Mouse (Mus musculus) cortical plate, adult 2 months (tissue): Measurements from ENCODE around the gene Atp6v0e2. TPM values are rescaled to one million over a fixed set of nuclear protein-coding genes. Genes with fewer than 3 reads are reported as not detected.

ENCODE experiments used
- H3K27ac ChIP-seq: fragments of 200-500 bp; 2 replicates; pipeline ENCODE4 v1.5.1; 2012; ENCODE audit warnings: low read length, control low read depth, inconsistent platforms; ENCODE audit not compliant: insufficient read depth
- H3K4me1 ChIP-seq: fragments of 200-500 bp; 2 replicates; pipeline ENCODE4 v1.6.1; 2011; ENCODE audit warnings: low read length; ENCODE audit not compliant: control insufficient read depth, insufficient read depth
- H3K4me3 ChIP-seq: fragments of 200-500 bp; 2 replicates; pipeline ENCODE4 v1.5.1; 2011; ENCODE audit warnings: mild to moderate bottlenecking, low read length, control low read depth; ENCODE audit not compliant: insufficient read depth
- CTCF ChIP-seq: fragments of 200-500 bp; IDR thresholded peaks from 2 replicates; pipeline ENCODE4 v1.5.1; 2011; ENCODE audit warnings: mild to moderate bottlenecking, control low read depth, low read length; ENCODE audit not compliant: insufficient read depth; ENCODE audit errors: extremely low read depth
- POLR2A ChIP-seq: fragments of 200-500 bp; IDR thresholded peaks from 2 replicates; pipeline ENCODE4 v1.6.1; 2011; ENCODE audit warnings: mild to moderate bottlenecking, low read length, control low read depth; ENCODE audit not compliant: insufficient read depth; ENCODE audit errors: extremely low read depth
- polyA plus RNA-seq: library from polyadenylated mRNA; depleted of rRNA; stranded (reverse); fragments of >200 nt; gene quantifications from 2 replicates; pipeline ENCODE4 v1.2.3, GENCODE M21; 2012

Atp6v0e2 gene
- polyA plus RNA-seq, 1 experiment = 534 TPM

DNA sequence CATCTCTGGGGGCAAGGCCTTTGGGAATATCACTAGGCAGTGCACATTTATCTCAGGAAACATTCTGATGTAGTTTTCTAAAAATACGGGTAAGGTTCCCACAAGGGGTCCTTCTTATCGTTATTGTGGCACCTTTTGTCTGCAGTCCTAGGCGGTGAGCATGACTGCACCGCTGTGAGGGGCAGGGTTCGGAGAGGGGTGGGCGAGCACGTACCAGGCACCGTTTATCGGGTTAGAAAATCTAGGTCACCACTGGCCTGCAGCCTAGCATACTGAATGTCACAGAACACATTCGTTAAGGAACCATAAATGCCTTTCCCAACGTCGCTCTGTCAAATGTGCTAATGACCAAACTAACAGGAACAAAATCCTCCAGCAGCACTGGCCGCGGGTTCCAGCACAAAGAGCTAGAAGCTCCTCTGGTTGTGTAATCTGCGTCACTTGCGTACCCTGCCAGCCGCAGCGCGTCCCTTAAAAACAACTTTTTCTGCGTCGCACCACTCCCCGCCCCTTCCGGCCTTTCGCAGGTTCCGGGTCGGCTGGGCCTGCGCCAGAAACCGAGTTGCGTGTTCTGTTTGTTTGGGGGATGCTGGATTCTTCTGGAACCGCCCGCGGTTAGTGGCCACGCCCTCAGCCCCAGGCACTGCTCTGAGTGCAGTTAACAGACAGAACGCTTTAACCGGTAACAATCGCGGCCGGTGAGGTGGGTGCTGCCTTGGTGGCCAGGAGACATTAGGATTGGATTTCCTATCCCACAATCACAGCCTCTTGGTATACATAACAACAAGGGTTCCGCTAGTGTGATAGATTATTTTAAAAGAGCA is 17.1 kb downstream of the Atp6v0e2 start, which contains the start of gene Lrrc61:
Lrrc61 (plus strand) TSS at position 517 of the 824 bp plus-strand sequence.
- Histone ChIP-seq H3K27ac (peak within 1 kb of the TSS; percentile 95), H3K4me1 (peaks cover 7% of the 10 kb centered on the region), H3K4me3 (peak within 1 kb of the TSS; percentile 44)
- TF ChIP-seq CTCF (no peak), POLR2A (peak; percentile 97)

DNA sequence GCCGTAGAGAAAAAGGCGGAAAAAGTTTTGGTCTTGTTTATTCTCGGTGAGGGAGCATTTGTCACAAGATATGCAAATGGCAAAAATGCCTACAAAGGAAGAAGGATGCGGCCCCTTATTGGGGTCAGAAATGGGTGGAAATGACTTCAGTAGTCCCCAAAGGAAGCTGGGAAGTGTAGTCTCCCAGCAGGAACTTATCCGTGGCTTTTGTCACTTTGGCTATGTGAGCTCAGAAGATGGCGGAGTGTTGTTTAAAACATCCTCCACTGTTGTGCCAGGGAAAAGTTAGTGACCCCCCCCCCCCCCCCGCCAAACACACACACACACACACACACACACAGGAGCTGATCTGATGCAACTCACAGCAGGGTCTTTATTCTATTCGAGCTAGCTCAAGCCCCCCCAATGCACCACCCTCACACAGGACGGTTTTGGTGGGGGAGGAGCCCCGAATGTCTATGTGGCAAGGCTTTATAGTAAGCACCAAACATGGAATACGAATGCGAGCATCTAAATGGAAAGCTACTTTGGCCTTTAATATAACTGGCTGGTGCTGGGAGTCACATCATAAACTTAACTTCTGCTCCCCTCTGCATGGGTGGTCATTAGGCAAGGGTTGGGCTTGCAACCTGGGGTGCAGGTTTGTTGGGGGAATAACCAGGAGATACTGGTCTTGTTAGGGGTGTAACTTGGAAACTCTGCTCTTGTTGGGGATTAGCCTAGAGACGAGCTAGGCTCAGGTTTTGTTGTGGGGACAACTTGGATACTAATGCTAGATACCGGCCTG is 17.9 kb downstream of the Atp6v0e2 start:
- H3K27ac ChIP-seq = peak overlapping the region; percentile 95
- no peak for TF ChIP-seq CTCF
- TF ChIP-seq POLR2A = peak; percentile 52; the same call in 1 of the 2 replicates
- H3K4me1 ChIP-seq = peaks cover 7% of the 10 kb centered on the region
- peak overlapping the region; percentile 44 for H3K4me3 ChIP-seq

- TF ChIP-seq POLR2A (no peak), CTCF (no peak)
- Histone ChIP-seq H3K4me3 (peak overlapping the region; percentile 44; the same call in 1 of the 2 replicates), H3K4me1 (peaks cover 7% of the 10 kb centered on the region), H3K27ac (no peak overlapping the region; the same call in 1 of the 2 replicates)
Observed at GRCm38 (mm10) chr6:48555956-48556355, 18.5 kb downstream of the Atp6v0e2 start.

DNA sequence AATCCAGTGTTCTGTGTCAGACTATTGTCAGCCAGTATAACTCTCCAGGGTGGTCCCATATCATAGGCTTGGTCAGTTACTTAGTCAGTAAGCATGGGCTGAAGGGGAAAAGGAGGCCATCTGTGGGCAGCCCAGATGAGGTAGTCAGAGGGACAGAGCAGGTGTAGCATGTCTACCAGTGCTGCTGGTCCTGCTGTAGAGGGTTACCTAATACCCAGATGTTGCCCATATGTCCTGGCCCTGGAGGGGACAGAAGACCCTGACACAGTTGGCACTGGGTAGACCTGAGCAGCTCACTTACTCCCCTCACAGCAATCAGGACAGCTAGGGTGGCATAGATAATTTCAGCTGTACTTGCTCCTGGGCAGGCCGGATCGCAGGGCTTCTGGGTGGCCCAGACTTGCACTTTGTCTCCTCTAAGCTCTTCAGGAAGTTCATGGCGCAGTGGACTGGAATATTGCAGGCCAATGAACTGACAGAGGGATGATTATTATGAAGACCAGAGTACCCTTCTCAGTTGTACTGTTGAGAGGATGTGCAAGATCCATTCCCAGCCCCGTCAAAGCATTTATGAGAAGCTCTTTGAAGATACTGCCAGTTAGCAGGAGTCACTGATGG is 28.4 kb downstream of the Atp6v0e2 start:
- H3K4me1 ChIP-seq = no peaks in the 10 kb centered on the region; the same call in 1 of the 2 replicates
- TF ChIP-seq CTCF (no peak), POLR2A (no peak)
- no peak overlapping the region for H3K4me3 ChIP-seq
- H3K27ac ChIP-seq = no peak overlapping the region

GRCm38 (mm10) chr6:48566312-48566711 is 28.9 kb downstream of the Atp6v0e2 start:
- TF ChIP-seq CTCF (no peak), POLR2A (no peak)

GRCm38 (mm10) chr6:48568036-48568984 is 30.9 kb downstream of the Atp6v0e2 start:
- no peaks in the 10 kb centered on the region; the same call in 1 of the 2 replicates for H3K4me1 ChIP-seq
- H3K27ac ChIP-seq = no peak overlapping the region
- H3K4me3 ChIP-seq = no peak overlapping the region
- TF ChIP-seq CTCF (no peak), POLR2A (no peak)

More at GRCm38 (mm10) chr6:48566312-48566711, 28.9 kb downstream of the Atp6v0e2 start:
- Histone ChIP-seq H3K27ac (no peak overlapping the region), H3K4me1 (no peaks in the 10 kb centered on the region; the same call in 1 of the 2 replicates), H3K4me3 (no peak overlapping the region)

DNA sequence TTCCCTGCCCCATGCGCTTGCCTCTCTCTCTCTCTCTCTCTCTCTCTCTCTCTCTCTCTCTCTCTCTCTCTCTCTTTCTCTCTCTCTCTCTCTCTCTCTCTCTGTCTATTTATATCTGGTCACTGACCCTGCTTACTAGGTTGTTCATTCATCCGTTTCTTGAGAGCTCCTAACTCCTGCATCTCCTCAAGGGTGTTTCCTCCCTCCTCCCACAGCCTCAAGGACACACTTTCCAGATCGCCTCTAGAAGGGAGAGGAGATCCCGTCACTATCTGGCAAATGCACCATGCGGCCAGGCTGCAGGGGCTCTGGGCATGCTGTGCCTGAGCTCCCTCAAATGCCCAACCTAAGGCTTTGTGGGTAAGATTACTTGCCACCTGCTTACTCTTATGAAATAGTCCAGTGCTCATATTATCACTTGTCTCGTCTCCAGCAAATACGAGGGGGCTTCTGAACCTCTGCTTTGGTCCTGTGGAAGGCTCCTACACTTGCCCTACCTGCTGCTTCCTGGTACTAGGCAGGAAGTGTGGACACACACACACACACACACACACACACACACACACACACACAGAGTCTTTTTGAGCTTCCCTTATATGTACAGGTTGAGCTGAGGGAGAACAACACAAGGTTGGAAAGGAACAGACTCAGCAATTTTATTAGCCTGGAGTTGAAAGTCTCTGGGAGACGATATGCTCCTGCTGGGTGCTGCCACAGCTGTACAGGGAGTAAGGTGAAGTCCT is 31.8 kb downstream of the Atp6v0e2 start:
- no peak overlapping the region for H3K27ac ChIP-seq
- H3K4me3 ChIP-seq = no peak overlapping the region
- no peak for TF ChIP-seq POLR2A
- TF ChIP-seq CTCF = no peak
- no peaks in the 10 kb centered on the region; the same call in 1 of the 2 replicates for H3K4me1 ChIP-seq

- no peak overlapping the region for H3K4me3 ChIP-seq
- TF ChIP-seq POLR2A (no peak), CTCF (no peak)
- no peaks in the 10 kb centered on the region for H3K4me1 ChIP-seq
- no peak overlapping the region; the same call in 1 of the 2 replicates for H3K27ac ChIP-seq
Observed at GRCm38 (mm10) chr6:48572014-48572413, 34.6 kb downstream of the Atp6v0e2 start.

GRCm38 (mm10) chr6:48572572-48573061 is 35.2 kb downstream of the Atp6v0e2 start, which contains the start of gene Rarres2:
Gene Rarres2 (minus strand): TSS chr6:48572789.
- Histone ChIP-seq H3K4me1 (no peaks in the 10 kb centered on the region), H3K4me3 (no peak within 1 kb of the TSS), H3K27ac (no peak within 1 kb of the TSS; the same call in 1 of the 2 replicates)
- no peak for TF ChIP-seq POLR2A
- TF ChIP-seq CTCF = no peak
